Mouse (Mus musculus) v-Abl transformed pro-B cells (cell line): Measurements from ENCODE around the gene Cbl.

Experiments used
- in situ Hi-C, 2 experiments: fragments of 400-800 bp; cut with MboI; formaldehyde crosslinking; loops; one replicate each; pipeline ENCODE4 v1.15.1; 2025; ENCODE audit not compliant: unreplicated experiment in 2 of 2

The Cbl gene

GRCm38 (mm10) chr9:44233802-44234478 is at the start of gene Cbl:
Cbl (minus strand) TSS chr9:44234049.
- in situ Hi-C loops: loop anchor here (10.0 kb wide), 2 partner anchors 49 to 109 kb away; no protein-coding TSS in a partner anchor

GRCm38 (mm10) chr9:44283183-44283582 is 49.3 kb upstream of the Cbl start:
- in situ Hi-C loops: no loop called here

GRCm38 (mm10) chr9:44269973-44270372 is 36.1 kb upstream of the Cbl start:
- in situ Hi-C loops: loop anchor here (5.0 to 25.0 kb wide), 4 partner anchors 143 to 283 kb away; no protein-coding TSS in a partner anchor

GRCm38 (mm10) chr9:44269077-44269476 is 35.2 kb upstream of the Cbl start:
- in situ Hi-C loops: loop anchor here (5.0 to 25.0 kb wide), 3 partner anchors 142 to 282 kb away; no protein-coding TSS in a partner anchor

GRCm38 (mm10) chr9:44268432-44268831 is 34.6 kb upstream of the Cbl start, which contains the start of gene Nlrx1:
Nlrx1 (minus strand) TSS chr9:44268599.
- in situ Hi-C loops: loop anchor here (5.0 to 25.0 kb wide), 3 partner anchors 141 to 281 kb away; no protein-coding TSS in a partner anchor

GRCm38 (mm10) chr9:44268027-44268360 is 34.1 kb upstream of the Cbl start:
- in situ Hi-C loops: loop anchor here (5.0 to 25.0 kb wide), 3 partner anchors 141 to 281 kb away; no protein-coding TSS in a partner anchor

- in situ Hi-C loops: loop anchor here (5.0 to 25.0 kb wide), 3 partner anchors 140 to 280 kb away; no protein-coding TSS in a partner anchor
Observed at GRCm38 (mm10) chr9:44267319-44268026, 33.6 kb upstream of the Cbl start.

- in situ Hi-C loops: loop anchor here (5.0 to 25.0 kb wide), 3 partner anchors 139 to 279 kb away; no protein-coding TSS in a partner anchor
Observed at GRCm38 (mm10) chr9:44266478-44267226, 32.8 kb upstream of the Cbl start.

- in situ Hi-C loops: loop anchor here in 1 of 2 experiments (10.0 to 25.0 kb wide), 2 partner anchors 137 to 274 kb away; no protein-coding TSS in a partner anchor
Observed at GRCm38 (mm10) chr9:44261388-44261787, 27.5 kb upstream of the Cbl start.

- in situ Hi-C loops: loop anchor here in 1 of 2 experiments (25.0 kb wide), 1 partner anchor 272 kb away; no protein-coding TSS in a partner anchor
Observed at GRCm38 (mm10) chr9:44259014-44259413, 25.2 kb upstream of the Cbl start.

- in situ Hi-C loops: loop anchor here in 1 of 2 experiments (25.0 kb wide), 1 partner anchor 269 kb away; no protein-coding TSS in a partner anchor
Observed at GRCm38 (mm10) chr9:44256213-44256612, 22.4 kb upstream of the Cbl start.

GRCm38 (mm10) chr9:44255136-44255521 is 21.3 kb upstream of the Cbl start:
- in situ Hi-C loops: loop anchor here in 1 of 2 experiments (25.0 kb wide), 1 partner anchor 268 kb away; no protein-coding TSS in a partner anchor

- in situ Hi-C loops: loop anchor here in 1 of 2 experiments (25.0 kb wide), 1 partner anchor 267 kb away; no protein-coding TSS in a partner anchor
Observed at GRCm38 (mm10) chr9:44254508-44255135, 20.8 kb upstream of the Cbl start.

- in situ Hi-C loops: loop anchor here in 1 of 2 experiments (25.0 kb wide), 1 partner anchor 266 kb away; no protein-coding TSS in a partner anchor
Observed at GRCm38 (mm10) chr9:44253441-44253840, 19.6 kb upstream of the Cbl start.

- in situ Hi-C loops: loop anchor here in 1 of 2 experiments (25.0 kb wide), 1 partner anchor 264 kb away; no protein-coding TSS in a partner anchor
Observed at GRCm38 (mm10) chr9:44251314-44251713, 17.5 kb upstream of the Cbl start, which contains the start of gene Pdzd3. Pdzd3 (minus strand) TSS chr9:44251471.

- in situ Hi-C loops: loop anchor here in 1 of 2 experiments (25.0 kb wide), 1 partner anchor 263 kb away; no protein-coding TSS in a partner anchor
Observed at GRCm38 (mm10) chr9:44250445-44250844, 16.6 kb upstream of the Cbl start.

GRCm38 (mm10) chr9:44249181-44250146 is 15.6 kb upstream of the Cbl start:
- in situ Hi-C loops: loop anchor here in 1 of 2 experiments (10.0 to 25.0 kb wide), 2 partner anchors 95 to 262 kb away; partner anchors contain the start of gene Hmbs

GRCm38 (mm10) chr9:44247907-44248306 is 14.1 kb upstream of the Cbl start:
- in situ Hi-C loops: loop anchor here in 1 of 2 experiments (10.0 kb wide), 1 partner anchor 97 kb away; the partner anchor contains the start of gene Hmbs
